Mouse (Mus musculus) intestine, embryonic 14.5 days (tissue): ENCODE measurements around the gene Igfbp2. TPM values are rescaled to one million over a fixed set of nuclear protein-coding genes. Genes with fewer than 3 reads are reported as not detected.

Experiments used
- ATAC-seq: fragments of 200-750 bp; cut with Nextera tagmentation; replicated peaks from 2 replicates; pipeline ENCODE4 v1.8.0; 2017; ENCODE audit warnings: low read depth, moderate number of reproducible peaks, moderate TSS enrichment, moderate library complexity; ENCODE audit not compliant: low FRiP score, low TSS enrichment
- DNase-seq: peaks from one replicate; pipeline ENCODE4 v3.0.0-alpha.2; 2018; ENCODE audit warnings: low spot score
- H3K27ac ChIP-seq: fragments of 300-500 bp; sonication (generic); 2 replicates; pipeline ENCODE4 v1.5.1; 2014; ENCODE audit warnings: low read depth, mild to moderate bottlenecking, control low read depth
- H3K27me3 ChIP-seq: fragments of 300-500 bp; sonication (generic); replicated peaks from 2 replicates; pipeline ENCODE4 v1.6.1; 2014; ENCODE audit warnings: low read length, control low read depth; ENCODE audit not compliant: control insufficient read depth, insufficient read depth
- H3K36me3 ChIP-seq: fragments of 300-500 bp; sonication (generic); 2 replicates; pipeline ENCODE4 v1.6.1; 2014; ENCODE audit warnings: low read length, control low read depth; ENCODE audit not compliant: control insufficient read depth, insufficient read depth
- H3K4me1 ChIP-seq: fragments of 300-500 bp; sonication (generic); replicated peaks from 2 replicates; pipeline ENCODE4 v1.6.1; 2014; ENCODE audit warnings: low read length, control low read depth, mixed read lengths; ENCODE audit not compliant: control insufficient read depth, insufficient read depth
- H3K4me2 ChIP-seq: fragments of 300-500 bp; sonication (generic); 2 replicates; pipeline ENCODE4 v1.6.1; 2014; ENCODE audit warnings: low read length
- H3K4me3 ChIP-seq: fragments of 300-500 bp; sonication (generic); 2 replicates; pipeline ENCODE4 v1.5.1; 2014; ENCODE audit warnings: low read depth, low read length, control low read depth, mixed read lengths
- H3K9ac ChIP-seq: fragments of 300-500 bp; sonication (generic); 2 replicates; pipeline ENCODE4 v1.6.1; 2014; ENCODE audit warnings: mild to moderate bottlenecking, low read length
- H3K9me3 ChIP-seq: fragments of 300-500 bp; sonication (generic); 2 replicates; pipeline ENCODE4 v1.6.1; 2016; ENCODE audit warnings: low read length, control low read depth; ENCODE audit not compliant: control insufficient read depth
- WGBS: fragments of 180-500 bp; shearing (Covaris S2); extraction: QIAGEN DNeasy Blood & Tissue Kit; methylation state at CpG from one replicate; pipeline ENCODE4 v1.1.7; 2014; 5-methylcytosine and 5-hydroxymethylcytosine counted together
- polyA plus RNA-seq: library from polyadenylated mRNA; unstranded; fragments of >200 nt; fragmentation: Nextera tagmentation; extraction: Ambion mirVana; gene quantifications from 2 replicates; pipeline ENCODE4 v1.2.1, GENCODE M21; 2014

Igfbp2 gene
- polyA plus RNA-seq, 1 experiment from 2014 or later: 194 TPM

- Histone ChIP-seq H3K27me3 (no peaks in the 10 kb centered on the region), H3K4me3 (no peak overlapping the region), H3K36me3 (peaks cover 63% of the 10 kb centered on the region), H3K4me1 (no peaks in the 10 kb centered on the region), H3K9me3 (no peaks in the 10 kb centered on the region), H3K9ac (no peak overlapping the region), H3K4me2 (no peak overlapping the region), H3K27ac (no peak overlapping the region)
- ATAC-seq (no peak), DNase-seq (no peak)
- WGBS: 94% methylated on average over 9 of the region's 9 CpGs
Measured at GRCm38 (mm10) chr1:72859963-72860362, 35.7 kb downstream of the Igfbp2 start.

DNA sequence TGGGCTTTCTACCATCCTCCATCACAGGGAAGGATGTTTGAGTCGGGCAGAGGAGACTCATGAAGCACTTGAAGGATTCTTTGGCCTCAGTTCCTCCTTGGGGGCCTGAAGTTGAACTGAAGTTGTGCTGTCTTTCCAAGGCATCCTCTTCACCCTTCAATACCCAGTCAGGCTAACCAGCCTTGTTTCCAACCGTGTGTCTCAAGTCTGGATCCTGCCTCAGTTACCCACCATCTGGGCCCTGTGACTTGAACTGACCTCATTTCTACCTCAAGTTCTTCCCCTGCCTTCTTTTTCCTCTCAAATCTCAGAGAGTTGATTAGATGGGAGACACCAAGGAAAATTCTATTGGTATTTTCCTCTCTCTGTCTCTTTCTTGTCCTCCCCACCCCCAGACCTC, 36.2 kb downstream of the Igfbp2 start:
- ATAC-seq: no peak
- no peak for DNase-seq
- H3K27ac ChIP-seq: no peak overlapping the region
- H3K36me3 ChIP-seq: peaks cover 66% of the 10 kb centered on the region
- no peaks in the 10 kb centered on the region for H3K9me3 ChIP-seq
- no peaks in the 10 kb centered on the region for H3K4me1 ChIP-seq
- H3K4me2 ChIP-seq: no peak overlapping the region
- WGBS: 75% methylated on average over 2 of the region's 2 CpGs
- H3K4me3 ChIP-seq: no peak overlapping the region
- H3K9ac ChIP-seq: no peak overlapping the region
- no peaks in the 10 kb centered on the region for H3K27me3 ChIP-seq

- Histone ChIP-seq H3K27ac (no peak overlapping the region), H3K4me3 (no peak overlapping the region), H3K4me2 (no peak overlapping the region), H3K36me3 (peaks cover 66% of the 10 kb centered on the region), H3K4me1 (peaks cover 4% of the 10 kb centered on the region; the same call in 1 of the 2 replicates), H3K27me3 (no peaks in the 10 kb centered on the region), H3K9me3 (no peaks in the 10 kb centered on the region), H3K9ac (no peak overlapping the region)
- ATAC-seq: no peak
- no peak for DNase-seq
- WGBS: 59% methylated on average over 2 of the region's 2 CpGs
Measured at GRCm38 (mm10) chr1:72861702-72862101, 37.4 kb downstream of the Igfbp2 start.

DNA sequence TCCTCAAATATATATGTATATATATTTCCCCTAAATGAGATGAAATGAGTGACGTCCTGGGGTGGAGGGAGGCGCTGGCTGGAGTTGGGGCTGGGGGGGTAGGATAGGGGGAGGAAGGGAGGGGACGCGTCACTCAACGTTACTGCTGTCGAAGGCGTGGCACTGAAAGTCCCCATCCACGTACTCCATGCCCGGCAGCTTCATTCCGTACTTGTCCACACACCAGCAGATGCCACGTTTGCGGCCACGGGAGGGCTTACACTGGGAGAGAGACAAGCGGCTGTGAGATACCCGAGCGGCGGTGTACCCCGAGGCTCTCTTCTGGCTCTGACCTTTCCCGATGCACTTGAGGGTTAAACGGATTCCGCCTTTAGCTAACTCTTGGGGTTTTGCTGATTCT, 37.9 kb downstream of the Igfbp2 start:
- Histone ChIP-seq H3K4me2 (no peak overlapping the region), H3K4me1 (peaks cover 4% of the 10 kb centered on the region; the same call in 1 of the 2 replicates), H3K27me3 (no peaks in the 10 kb centered on the region), H3K9me3 (no peaks in the 10 kb centered on the region), H3K27ac (no peak overlapping the region), H3K9ac (no peak overlapping the region), H3K36me3 (peaks cover 65% of the 10 kb centered on the region), H3K4me3 (no peak overlapping the region)
- ATAC-seq (no peak), DNase-seq (no peak)
- 88% methylated on average over 21 of the region's 21 CpGs for WGBS

- H3K4me1 ChIP-seq: peaks cover 10% of the 10 kb centered on the region
- H3K9me3 ChIP-seq: no peaks in the 10 kb centered on the region
- DNase-seq (no peak), ATAC-seq (no peak)
- no peak overlapping the region for H3K4me3 ChIP-seq
- 89% methylated on average over 8 of the region's 8 CpGs for WGBS
- H3K9ac ChIP-seq: no peak overlapping the region
- H3K27ac ChIP-seq: no peak overlapping the region
- H3K27me3 ChIP-seq: no peaks in the 10 kb centered on the region
- no peak overlapping the region for H3K4me2 ChIP-seq
- H3K36me3 ChIP-seq: peaks cover 58% of the 10 kb centered on the region
Measured at GRCm38 (mm10) chr1:72863692-72864091, 39.4 kb downstream of the Igfbp2 start.

- 73% methylated on average over 3 of the region's 3 CpGs for WGBS
- Histone ChIP-seq H3K36me3 (peaks cover 52% of the 10 kb centered on the region), H3K4me2 (no peak overlapping the region), H3K9ac (no peak overlapping the region), H3K27ac (no peak overlapping the region), H3K4me1 (peaks cover 16% of the 10 kb centered on the region), H3K9me3 (no peaks in the 10 kb centered on the region), H3K4me3 (no peak overlapping the region), H3K27me3 (no peaks in the 10 kb centered on the region)
- DNase-seq: no peak
- ATAC-seq: no peak
Measured at GRCm38 (mm10) chr1:72864272-72864671, 40.0 kb downstream of the Igfbp2 start.

- Histone ChIP-seq H3K27me3 (no peaks in the 10 kb centered on the region), H3K4me3 (no peak overlapping the region), H3K36me3 (peaks cover 36% of the 10 kb centered on the region), H3K9me3 (no peaks in the 10 kb centered on the region), H3K9ac (no peak overlapping the region), H3K27ac (no peak overlapping the region), H3K4me1 (peaks cover 22% of the 10 kb centered on the region), H3K4me2 (no peak overlapping the region)
- ATAC-seq (no peak), DNase-seq (peak; percentile 91)
- WGBS: 27% methylated on average over 6 of the region's 6 CpGs
Measured at GRCm38 (mm10) chr1:72865900-72866299, 41.6 kb downstream of the Igfbp2 start.

DNA sequence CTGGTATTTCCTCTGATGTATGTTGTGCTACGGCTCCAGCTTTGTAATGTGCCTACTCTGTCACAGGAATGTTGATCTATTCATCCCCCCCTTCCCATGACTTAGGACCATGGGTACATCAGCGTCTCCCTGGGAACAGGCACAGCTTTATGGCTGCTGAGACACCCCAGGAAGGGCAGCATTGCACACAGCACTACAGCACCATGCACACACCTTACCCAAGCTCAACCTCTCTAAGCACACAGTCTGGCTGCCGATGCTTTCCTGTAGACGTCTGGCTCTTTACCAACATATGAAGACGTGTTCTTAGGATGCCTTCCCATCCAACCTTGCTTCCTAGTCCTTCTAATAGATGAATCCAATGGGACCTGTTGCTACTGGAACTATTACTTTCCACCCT, 42.1 kb downstream of the Igfbp2 start:
- Histone ChIP-seq H3K27me3 (no peaks in the 10 kb centered on the region), H3K9ac (no peak overlapping the region), H3K4me1 (peaks cover 22% of the 10 kb centered on the region), H3K36me3 (peaks cover 31% of the 10 kb centered on the region), H3K4me3 (no peak overlapping the region), H3K4me2 (no peak overlapping the region), H3K9me3 (no peaks in the 10 kb centered on the region), H3K27ac (no peak overlapping the region)
- ATAC-seq (no peak), DNase-seq (peak; percentile 49)
- WGBS: 58% methylated on average over 5 of the region's 5 CpGs

- no peak overlapping the region for H3K27ac ChIP-seq
- 47% methylated on average over 1 of the region's 1 CpGs for WGBS
Measured at GRCm38 (mm10) chr1:72867346-72867745, 43.0 kb downstream of the Igfbp2 start.

More at GRCm38 (mm10) chr1:72867346-72867745, 43.0 kb downstream of the Igfbp2 start:
- Histone ChIP-seq H3K4me3 (no peak overlapping the region), H3K9ac (no peak overlapping the region), H3K4me2 (no peak overlapping the region), H3K36me3 (peaks cover 22% of the 10 kb centered on the region), H3K4me1 (peaks cover 22% of the 10 kb centered on the region), H3K9me3 (no peaks in the 10 kb centered on the region), H3K27me3 (no peaks in the 10 kb centered on the region)
- no peak for ATAC-seq
- peak; percentile 47 for DNase-seq
